Mouse (Mus musculus): ENCODE data around the gene Dusp15.

DNA sequence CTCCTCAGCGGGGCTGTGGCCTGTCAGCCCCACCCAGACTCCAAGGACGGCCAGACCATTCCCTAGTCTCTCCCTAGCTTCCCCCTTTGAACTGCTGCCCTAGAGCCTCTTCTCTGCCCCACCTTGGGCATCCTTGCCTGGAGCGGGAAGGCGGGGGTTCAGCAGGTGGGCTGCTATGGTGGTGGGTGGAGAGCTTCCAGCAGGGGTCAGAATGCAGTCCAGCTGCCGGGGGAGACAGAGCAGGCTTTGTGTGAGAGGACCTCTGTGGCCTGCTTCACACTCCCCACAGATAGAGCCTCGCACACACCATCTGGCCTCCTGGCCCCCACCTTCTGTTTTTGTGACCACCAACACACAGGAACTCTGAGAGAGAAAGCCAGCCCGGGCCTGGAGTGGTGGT is 29.1 kb downstream of the Dusp15 start:
- no peak for TF ChIP-seq ZC3H11A (IDR thresholded peaks at IDR 0.05; ENCODE audit: borderline replicate concordance, low read depth, low read length)
- no peak for TF ChIP-seq CHD2 (IDR thresholded peaks at IDR 0.05; ENCODE audit: low read depth, low read length)
